In genomic region chr3:37801551-37801950, GRCm38 (mm10) we compare ENCODE assay signal across 27 mouse cellular contexts.
A peak's percentile ranks its signal among the peaks of the same experiment; 100 is the strongest.
DNase-seq lines count a peak whose midpoint lies in the region; ATAC-seq lines count a peak whose summit lies in the region.
"Had no signal": no experiment of that assay in that cellular context is flagged by ENCODE, and none has a peak within 500 bp of the region (broad histone marks: within the 10 kb centered on the region; RNA-seq: fewer than 3 reads in every experiment).

No protein-coding gene starts in this region.

- no peak for DNase-seq in cerebellum, postnatal 36 days
- no peak for DNase-seq in hindbrain, embryonic 14.5 days (ENCODE audit: low spot score)
- no peak for DNase-seq in urinary bladder, postnatal 10 days (ENCODE audit: low spot score)
- DNase-seq: adrenal gland, adult 8-10 months; adrenal gland, postnatal 25 days; cerebellum, adult 18-20 months; cerebellum, adult 9-10 months; cerebellum, postnatal 14 days; gastrocnemius, postnatal 10 days; gastrocnemius, postnatal 36 days; heart, adult 18-20 months; heart, postnatal 10 days; heart, postnatal 36 days; kidney, adult 11 months had no signal

- 0 out of 2 replicates have a peak, but pooled peaks have one; percentile 18 for ATAC-seq in cerebellum, adult (ENCODE audit: insufficient number of reproducible peaks, low FRiP score, low TSS enrichment)
- ATAC-seq in hindbrain, embryonic 14.5 days (ENCODE audit: low FRiP score), result 0 out of 2 replicates have a peak, but pooled peaks have one; percentile 27
- ATAC-seq in hindbrain, embryonic 13.5 days (ENCODE audit: low FRiP score), result no peak
- ATAC-seq in midbrain, embryonic 16.5 days, result peak; percentile 25; the same call in 1 of the 2 replicates
- ATAC-seq in midbrain, embryonic 13.5 days, result no peak; the same call in 1 of the 2 replicates
- ATAC-seq in inflammation-experienced regulatory T-cells, adult 6 months, result no peak
- ATAC-seq: activated CD4-positive, CD25-positive, alpha-beta regulatory T cell, adult 4 months; forebrain, embryonic 15.5 days; hindbrain, embryonic 16.5 days had no signal

- H3K27ac ChIP-seq in hindbrain, embryonic 14.5 days, result no peak overlapping the region
- H3K27ac ChIP-seq in hindbrain, embryonic 13.5 days, result no peak overlapping the region
- no peak overlapping the region for H3K27ac ChIP-seq in midbrain, embryonic 16.5 days (ENCODE audit: low read length)
- no peak overlapping the region for H3K27ac ChIP-seq in midbrain, embryonic 13.5 days
- H3K27ac ChIP-seq: embryonic facial prominence, embryonic 13.5 days; forebrain, embryonic 12.5 days; forebrain, embryonic 15.5 days; heart, embryonic 15.5 days had no signal

- H3K36me3 ChIP-seq in hindbrain, embryonic 14.5 days (replicated peaks; ENCODE audit: control insufficient read depth, insufficient read depth), result no peaks in the 10 kb centered on the region
- no peaks in the 10 kb centered on the region for H3K36me3 ChIP-seq in hindbrain, embryonic 13.5 days
- H3K36me3 ChIP-seq in midbrain, embryonic 16.5 days (ENCODE audit: control insufficient read depth, insufficient read depth, low read length), result no peaks in the 10 kb centered on the region
- no peaks in the 10 kb centered on the region for H3K36me3 ChIP-seq in midbrain, embryonic 13.5 days
- H3K36me3 ChIP-seq: embryonic facial prominence, embryonic 13.5 days; forebrain, embryonic 12.5 days; forebrain, embryonic 15.5 days; heart, embryonic 12.5 days; heart, embryonic 15.5 days had no signal

- no peak overlapping the region for H3K4me3 ChIP-seq in hindbrain, embryonic 14.5 days (replicated peaks; ENCODE audit: low read length)
- no peak overlapping the region for H3K4me3 ChIP-seq in hindbrain, embryonic 13.5 days
- no peak overlapping the region for H3K4me3 ChIP-seq in midbrain, embryonic 16.5 days (ENCODE audit: low read depth, low read length)
- no peak overlapping the region for H3K4me3 ChIP-seq in midbrain, embryonic 13.5 days (replicated peaks)
- H3K4me3 ChIP-seq: embryonic facial prominence, embryonic 13.5 days; erythroblast, embryonic 14.5 days; forebrain, embryonic 12.5 days; forebrain, embryonic 15.5 days; heart, embryonic 12.5 days; heart, embryonic 15.5 days had no signal

- WGBS in hindbrain, embryonic 14.5 days, result 91% methylated on average over 2 of the region's 2 CpGs
- WGBS in hindbrain, embryonic 13.5 days, result 80% methylated on average over 2 of the region's 2 CpGs
- WGBS in midbrain, embryonic 16.5 days, result 100% methylated on average over 2 of the region's 2 CpGs
- WGBS in midbrain, embryonic 13.5 days, result 100% methylated on average over 2 of the region's 2 CpGs

- no peaks in the 10 kb centered on the region for H3K4me1 ChIP-seq in hindbrain, embryonic 14.5 days (replicated peaks; ENCODE audit: control insufficient read depth, insufficient read depth, low read length)
- H3K4me1 ChIP-seq in hindbrain, embryonic 13.5 days (replicated peaks), result no peaks in the 10 kb centered on the region
- no peaks in the 10 kb centered on the region for H3K4me1 ChIP-seq in midbrain, embryonic 16.5 days (ENCODE audit: control insufficient read depth, insufficient read depth, low read length)
- H3K4me1 ChIP-seq in midbrain, embryonic 13.5 days (replicated peaks), result no peaks in the 10 kb centered on the region
- H3K4me1 ChIP-seq: forebrain, embryonic 12.5 days; forebrain, embryonic 15.5 days; heart, embryonic 12.5 days; heart, embryonic 15.5 days had no signal

- H3K27me3 ChIP-seq in hindbrain, embryonic 14.5 days (ENCODE audit: control insufficient read depth, insufficient read depth, low read length), result no peaks in the 10 kb centered on the region
- no peaks in the 10 kb centered on the region for H3K27me3 ChIP-seq in hindbrain, embryonic 13.5 days
- H3K27me3 ChIP-seq in midbrain, embryonic 16.5 days (ENCODE audit: control insufficient read depth, insufficient read depth, low read depth, low read length), result no peaks in the 10 kb centered on the region
- no peaks in the 10 kb centered on the region for H3K27me3 ChIP-seq in midbrain, embryonic 13.5 days
- H3K27me3 ChIP-seq: embryonic facial prominence, embryonic 13.5 days; forebrain, embryonic 12.5 days; forebrain, embryonic 15.5 days had no signal

- H3K9ac ChIP-seq in hindbrain, embryonic 14.5 days, result no peak overlapping the region
- H3K9ac ChIP-seq in hindbrain, embryonic 13.5 days, result no peak overlapping the region
- H3K9ac ChIP-seq in midbrain, embryonic 16.5 days (ENCODE audit: low read depth, low read length), result no peak overlapping the region
- no peak overlapping the region for H3K9ac ChIP-seq in midbrain, embryonic 13.5 days (replicated peaks)
- H3K9ac ChIP-seq: embryonic facial prominence, embryonic 13.5 days; forebrain, embryonic 12.5 days; forebrain, embryonic 15.5 days; heart, embryonic 12.5 days; heart, embryonic 15.5 days had no signal

- no peaks in the 10 kb centered on the region for H3K9me3 ChIP-seq in hindbrain, embryonic 14.5 days (ENCODE audit: control insufficient read depth, low read length)
- no peaks in the 10 kb centered on the region for H3K9me3 ChIP-seq in hindbrain, embryonic 13.5 days
- no peaks in the 10 kb centered on the region for H3K9me3 ChIP-seq in midbrain, embryonic 16.5 days (replicated peaks; ENCODE audit: control insufficient read depth, low read length, poor library complexity, severe bottlenecking)
- no peaks in the 10 kb centered on the region for H3K9me3 ChIP-seq in midbrain, embryonic 13.5 days
- H3K9me3 ChIP-seq: embryonic facial prominence, embryonic 13.5 days; forebrain, embryonic 12.5 days; forebrain, embryonic 15.5 days; heart, embryonic 12.5 days; heart, embryonic 15.5 days had no signal

- no peak overlapping the region for H3K4me2 ChIP-seq in hindbrain, embryonic 14.5 days (replicated peaks)
- H3K4me2 ChIP-seq in hindbrain, embryonic 13.5 days, result no peak overlapping the region
- no peak overlapping the region for H3K4me2 ChIP-seq in midbrain, embryonic 16.5 days (ENCODE audit: low read length)
- no peak overlapping the region for H3K4me2 ChIP-seq in midbrain, embryonic 13.5 days (replicated peaks)
- H3K4me2 ChIP-seq: embryonic facial prominence, embryonic 13.5 days; forebrain, embryonic 12.5 days; forebrain, embryonic 15.5 days; heart, embryonic 12.5 days; heart, embryonic 15.5 days had no signal

Comparison
In these comparisons a context has a peak if more than half of its experiments do, and no peak if none do; other contexts are left out.
1. ATAC-seq: peak in cerebellum, adult (single experiment), hindbrain, embryonic 14.5 days (single experiment) and midbrain, embryonic 16.5 days (single experiment); none in hindbrain, embryonic 13.5 days (single experiment), midbrain, embryonic 13.5 days (single experiment) and inflammation-experienced regulatory T-cells, adult 6 months (single experiment).